Mouse (Mus musculus): ENCODE data around the gene Col1a2. TPM values are rescaled to one million over a fixed set of nuclear protein-coding genes. Genes with fewer than 3 reads are reported as not detected.
A peak's percentile ranks its signal among the peaks of the same experiment; 100 is the strongest.

Gene Col1a2
- polyA plus RNA-seq, 1 experiment from 2014 or later, result 24.8 TPM

DNA sequence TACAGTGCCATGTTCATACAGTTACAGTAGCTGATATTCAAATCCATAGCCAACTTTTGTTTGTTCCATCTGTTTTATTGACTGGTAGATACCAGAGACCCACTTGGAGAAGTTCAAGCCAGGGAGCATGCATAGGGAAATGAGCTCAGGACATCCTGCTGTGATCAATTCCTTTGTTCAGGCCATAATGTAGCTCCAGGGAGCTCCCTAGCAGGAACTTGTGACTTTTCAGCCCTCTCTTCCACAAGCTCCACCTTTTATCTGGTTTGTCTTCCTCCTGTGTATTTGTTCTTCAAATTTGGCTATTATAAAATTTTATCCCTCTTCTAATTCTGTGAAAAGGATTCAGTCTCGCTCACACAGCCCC is 45.9 kb downstream of the Col1a2 start:
- ATAC-seq, result no peak
- H3K4me3 ChIP-seq (ENCODE audit: low read depth, low read length), result no peak overlapping the region
- H3K27ac ChIP-seq (ENCODE audit: low read depth), result no peak overlapping the region
- 61% methylated on average over 1 of the region's 1 CpGs for WGBS (ENCODE audit: insufficient replicate concordance)
- DNase-seq, result no peak
- no peaks in the 10 kb centered on the region for H3K9me3 ChIP-seq (ENCODE audit: low read length)
- TF ChIP-seq CTCF (IDR thresholded peaks at IDR 0.05; ENCODE audit: low read depth) (no peak), EP300 (IDR thresholded peaks at IDR 0.05; ENCODE audit: low read depth) (no peak)
- H3K27me3 ChIP-seq (ENCODE audit: insufficient read depth, low read length), result no peaks in the 10 kb centered on the region
- H3K9ac ChIP-seq (replicated peaks), result no peak overlapping the region
- H3K36me3 ChIP-seq (replicated peaks; ENCODE audit: insufficient read depth, low read length), result no peaks in the 10 kb centered on the region
- H3K4me1 ChIP-seq (ENCODE audit: insufficient read depth), result peaks cover 6% of the 10 kb centered on the region; the same call in 1 of the 2 replicates
- no peak overlapping the region for H3K4me2 ChIP-seq (ENCODE audit: low read depth, low read length)

DNA sequence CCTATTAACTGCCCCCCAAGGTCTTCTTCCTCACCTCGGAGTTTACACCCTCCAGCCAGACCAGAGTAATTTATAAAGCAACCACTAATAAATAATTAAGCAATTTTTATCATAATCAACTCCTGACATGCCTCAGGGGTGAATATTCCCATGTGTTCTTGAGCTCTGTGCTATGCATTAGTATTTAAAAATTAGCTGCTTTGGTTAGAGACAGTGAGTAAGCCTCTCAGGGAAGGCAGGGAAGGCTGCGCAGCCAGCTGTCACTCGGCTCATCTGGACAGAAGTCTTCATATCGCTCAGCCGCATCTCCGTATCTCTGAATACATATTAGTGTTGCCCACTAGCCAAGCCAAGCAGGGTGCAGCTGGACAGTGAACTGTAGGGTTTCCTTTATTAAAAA is 50.8 kb downstream of the Col1a2 start:
- WGBS (ENCODE audit: insufficient replicate concordance), result 69% methylated on average over 6 of the region's 6 CpGs
- no peak for TF ChIP-seq CTCF (IDR thresholded peaks at IDR 0.05; ENCODE audit: low read depth)
- no peak for TF ChIP-seq EP300 (IDR thresholded peaks at IDR 0.05; ENCODE audit: low read depth)
- DNase-seq (no peak), ATAC-seq (no peak)
- Histone ChIP-seq H3K9ac (replicated peaks) (no peak overlapping the region), H3K9me3 (ENCODE audit: low read length) (no peaks in the 10 kb centered on the region), H3K4me3 (ENCODE audit: low read depth, low read length) (no peak overlapping the region), H3K27me3 (ENCODE audit: insufficient read depth, low read length) (no peaks in the 10 kb centered on the region), H3K36me3 (replicated peaks; ENCODE audit: insufficient read depth, low read length) (no peaks in the 10 kb centered on the region), H3K4me2 (ENCODE audit: low read depth, low read length) (no peak overlapping the region), H3K4me1 (ENCODE audit: insufficient read depth) (peaks cover 3% of the 10 kb centered on the region; the same call in 1 of the 2 replicates), H3K27ac (ENCODE audit: low read depth) (no peak overlapping the region)

DNA sequence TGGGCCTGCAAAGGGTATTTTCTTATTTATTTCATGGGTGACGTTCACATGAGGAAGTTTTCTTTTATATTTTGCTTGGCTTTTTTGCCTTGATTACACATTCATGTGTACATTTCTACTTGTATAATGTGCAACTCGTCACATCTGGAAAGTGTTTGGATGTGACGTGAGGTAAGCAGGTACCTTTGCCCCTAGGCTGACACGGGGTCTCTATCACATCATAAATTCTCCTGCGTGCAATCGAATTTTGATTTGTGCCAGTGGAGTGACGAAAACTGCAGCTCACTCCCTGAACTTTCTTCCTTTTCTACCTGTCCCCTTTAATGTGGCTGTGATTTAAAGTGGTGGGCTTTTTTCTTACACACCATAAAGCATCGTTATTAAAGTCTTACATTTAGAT is 52.5 kb downstream of the Col1a2 start:
- H3K27me3 ChIP-seq (ENCODE audit: insufficient read depth, low read length), result no peaks in the 10 kb centered on the region
- ATAC-seq (no peak), DNase-seq (no peak)
- no peaks in the 10 kb centered on the region for H3K4me1 ChIP-seq (ENCODE audit: insufficient read depth)
- H3K36me3 ChIP-seq (replicated peaks; ENCODE audit: insufficient read depth, low read length), result no peaks in the 10 kb centered on the region
- H3K4me2 ChIP-seq (ENCODE audit: low read depth, low read length), result no peak overlapping the region
- H3K27ac ChIP-seq (ENCODE audit: low read depth), result no peak overlapping the region
- 69% methylated on average over 8 of the region's 8 CpGs for WGBS (ENCODE audit: insufficient replicate concordance)
- no peaks in the 10 kb centered on the region for H3K9me3 ChIP-seq (ENCODE audit: low read length)
- H3K4me3 ChIP-seq (ENCODE audit: low read depth, low read length), result no peak overlapping the region
- TF ChIP-seq CTCF (IDR thresholded peaks at IDR 0.05; ENCODE audit: low read depth) (no peak), EP300 (IDR thresholded peaks at IDR 0.05; ENCODE audit: low read depth) (no peak)
- H3K9ac ChIP-seq (replicated peaks), result no peak overlapping the region

- no peaks in the 10 kb centered on the region for H3K4me1 ChIP-seq (ENCODE audit: insufficient read depth)
- no peak overlapping the region for H3K27ac ChIP-seq (ENCODE audit: low read depth)
- no peak overlapping the region for H3K4me3 ChIP-seq (ENCODE audit: low read depth, low read length)
- H3K36me3 ChIP-seq (replicated peaks; ENCODE audit: insufficient read depth, low read length), result no peaks in the 10 kb centered on the region
- no peaks in the 10 kb centered on the region for H3K9me3 ChIP-seq (ENCODE audit: low read length)
- DNase-seq (peak; percentile 53), ATAC-seq (peak; percentile 69)
- H3K9ac ChIP-seq (replicated peaks), result no peak overlapping the region
- H3K27me3 ChIP-seq (ENCODE audit: insufficient read depth, low read length), result no peaks in the 10 kb centered on the region
- H3K4me2 ChIP-seq (ENCODE audit: low read depth, low read length), result peak overlapping the region; percentile 27; the same call in 1 of the 2 replicates
- 15% methylated on average over 7 of the region's 7 CpGs for WGBS (ENCODE audit: insufficient replicate concordance)
- TF ChIP-seq CTCF (IDR thresholded peaks at IDR 0.05; ENCODE audit: low read depth), result peak; percentile 78
- no peak for TF ChIP-seq EP300 (IDR thresholded peaks at IDR 0.05; ENCODE audit: low read depth)
Observed at GRCm38 (mm10) chr6:4557678-4558077, 53.1 kb downstream of the Col1a2 start.

DNA sequence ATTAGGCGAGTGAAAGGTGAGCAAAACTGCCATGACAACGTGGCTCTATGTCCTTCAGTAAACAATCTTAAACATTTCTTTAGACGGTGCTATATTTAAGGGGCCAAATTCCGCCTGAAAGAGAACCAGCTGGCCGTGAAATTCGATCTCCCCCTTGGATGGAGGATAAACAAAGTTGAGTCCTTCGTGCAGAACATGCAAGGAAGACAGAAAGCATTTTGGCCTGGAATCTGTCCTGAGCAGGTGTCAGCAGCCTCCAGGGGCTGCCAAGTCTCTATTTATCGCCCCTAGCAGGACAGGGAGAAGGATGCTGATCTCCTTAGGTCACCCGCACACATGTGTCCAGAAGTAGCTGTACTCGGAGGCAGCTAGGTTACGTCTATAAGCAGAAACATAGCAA is 56.5 kb downstream of the Col1a2 start:
- Histone ChIP-seq H3K36me3 (replicated peaks; ENCODE audit: insufficient read depth, low read length) (no peaks in the 10 kb centered on the region), H3K4me3 (ENCODE audit: low read depth, low read length) (no peak overlapping the region), H3K27me3 (ENCODE audit: insufficient read depth, low read length) (no peaks in the 10 kb centered on the region), H3K9ac (replicated peaks) (no peak overlapping the region), H3K9me3 (ENCODE audit: low read length) (no peaks in the 10 kb centered on the region), H3K27ac (ENCODE audit: low read depth) (no peak overlapping the region), H3K4me1 (ENCODE audit: insufficient read depth) (no peaks in the 10 kb centered on the region), H3K4me2 (ENCODE audit: low read depth, low read length) (no peak overlapping the region)
- no peak for DNase-seq
- ATAC-seq, result no peak
- WGBS (ENCODE audit: insufficient replicate concordance), result 55% methylated on average over 11 of the region's 11 CpGs
- no peak for TF ChIP-seq EP300 (IDR thresholded peaks at IDR 0.05; ENCODE audit: low read depth)
- TF ChIP-seq CTCF (IDR thresholded peaks at IDR 0.05; ENCODE audit: low read depth), result no peak

DNA sequence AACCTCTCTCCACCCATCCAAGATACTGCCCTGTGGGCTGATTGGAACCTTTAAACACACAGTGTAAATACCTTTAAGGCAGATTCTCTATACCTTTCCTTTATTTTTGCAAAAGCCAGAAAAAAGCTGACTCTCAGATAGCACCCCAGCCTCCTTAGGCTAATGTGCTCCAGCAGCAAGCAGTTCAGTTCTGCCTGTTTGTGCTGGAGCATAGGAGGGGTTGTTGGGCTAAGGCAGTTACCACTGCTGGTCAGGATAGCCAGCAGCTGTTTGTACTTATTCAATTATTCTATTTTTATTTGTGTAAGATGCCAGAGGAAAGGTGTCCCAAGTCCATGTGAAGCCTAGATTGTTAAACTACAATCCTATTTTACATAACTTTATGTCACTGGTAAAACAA is 57.0 kb downstream of the Col1a2 start:
- no peak for ATAC-seq

DNA sequence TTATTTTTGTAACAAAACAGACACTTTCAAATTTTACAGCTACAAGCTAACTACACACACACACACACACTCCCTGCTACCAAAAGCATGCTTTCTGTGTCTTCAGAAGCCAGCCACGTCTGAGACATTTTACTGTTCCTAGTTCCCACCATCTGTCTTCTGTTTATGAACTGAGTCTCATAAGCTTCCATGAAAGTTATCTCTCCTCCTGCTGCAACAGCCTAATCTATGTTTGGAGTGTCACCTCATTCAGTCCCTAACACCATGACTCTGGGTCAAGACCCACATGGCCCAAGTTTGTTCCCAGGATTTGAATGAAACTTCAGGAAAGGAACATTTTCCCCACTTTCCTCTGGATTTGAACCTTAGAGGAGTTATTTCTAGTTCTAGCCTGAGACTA is 57.8 kb downstream of the Col1a2 start:
- Histone ChIP-seq H3K27ac (ENCODE audit: low read depth) (no peak overlapping the region), H3K4me1 (ENCODE audit: insufficient read depth) (no peaks in the 10 kb centered on the region), H3K4me2 (ENCODE audit: low read depth, low read length) (no peak overlapping the region), H3K27me3 (ENCODE audit: insufficient read depth, low read length) (no peaks in the 10 kb centered on the region), H3K9ac (replicated peaks) (no peak overlapping the region), H3K4me3 (ENCODE audit: low read depth, low read length) (no peak overlapping the region), H3K36me3 (replicated peaks; ENCODE audit: insufficient read depth, low read length) (no peaks in the 10 kb centered on the region), H3K9me3 (ENCODE audit: low read length) (no peaks in the 10 kb centered on the region)
- ATAC-seq (no peak), DNase-seq (no peak)
- 56% methylated on average over 1 of the region's 1 CpGs for WGBS (ENCODE audit: insufficient replicate concordance)
- TF ChIP-seq EP300 (IDR thresholded peaks at IDR 0.05; ENCODE audit: low read depth), result no peak
- no peak for TF ChIP-seq CTCF (IDR thresholded peaks at IDR 0.05; ENCODE audit: low read depth)

More for the DNA sequence above, 57.0 kb downstream of the Col1a2 start:
- no peak overlapping the region for H3K4me3 ChIP-seq (ENCODE audit: low read depth, low read length)
- no peaks in the 10 kb centered on the region for H3K27me3 ChIP-seq (ENCODE audit: insufficient read depth, low read length)
- no peak overlapping the region for H3K4me2 ChIP-seq (ENCODE audit: low read depth, low read length)
- H3K36me3 ChIP-seq (replicated peaks; ENCODE audit: insufficient read depth, low read length), result no peaks in the 10 kb centered on the region
- no peaks in the 10 kb centered on the region for H3K9me3 ChIP-seq (ENCODE audit: low read length)
- H3K9ac ChIP-seq (replicated peaks), result no peak overlapping the region
- no peak overlapping the region for H3K27ac ChIP-seq (ENCODE audit: low read depth)
- TF ChIP-seq EP300 (IDR thresholded peaks at IDR 0.05; ENCODE audit: low read depth), result no peak
- no peak for TF ChIP-seq CTCF (IDR thresholded peaks at IDR 0.05; ENCODE audit: low read depth)
- H3K4me1 ChIP-seq (ENCODE audit: insufficient read depth), result no peaks in the 10 kb centered on the region
- no peak for DNase-seq

Data from liver, postnatal 0 days (tissue).